Comparison of ENCODE assay signal across 8 mouse cellular contexts in the genomic region with DNA sequence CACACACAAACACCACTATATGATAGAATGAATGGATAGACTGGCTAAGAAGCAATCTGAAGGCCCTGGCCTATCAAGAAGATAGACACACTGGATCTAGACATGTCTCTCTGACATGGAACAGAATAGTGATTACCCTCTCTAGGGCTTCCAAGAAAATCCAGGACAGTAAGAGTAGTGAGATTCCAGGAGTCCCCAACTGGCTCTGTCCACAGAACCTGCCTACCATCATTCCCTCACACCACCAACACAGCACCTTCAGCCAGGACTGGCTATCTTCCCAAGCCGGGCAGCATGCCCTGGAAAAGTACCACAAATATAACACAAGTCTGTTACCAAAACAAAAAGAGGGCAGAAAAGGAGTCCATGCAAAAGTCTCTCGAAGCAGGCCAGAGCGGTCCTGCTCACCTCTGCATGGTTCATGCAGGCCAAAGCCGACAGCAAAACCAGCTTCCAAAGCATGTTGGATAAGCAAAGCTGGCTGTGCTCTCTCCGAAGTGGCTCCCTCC. TPM values are rescaled to one million over a fixed set of nuclear protein-coding genes. Genes with fewer than 3 reads are reported as not detected.
DNase-seq lines count a peak whose midpoint lies in the region; ATAC-seq and TF ChIP-seq lines count a peak whose summit lies in the region.

No protein-coding gene starts in this region.

- H3K36me3 ChIP-seq in kidney, embryonic 15.5 days, result no peaks in the 10 kb centered on the region
- no peaks in the 10 kb centered on the region for H3K36me3 ChIP-seq in liver, postnatal 0 days (replicated peaks; ENCODE audit: insufficient read depth, low read length)

- peaks cover 33% of the 10 kb centered on the region for H3K27me3 ChIP-seq in kidney, embryonic 15.5 days
- H3K27me3 ChIP-seq in liver, postnatal 0 days (ENCODE audit: insufficient read depth, low read length), result peaks cover 7% of the 10 kb centered on the region

- no peak for ATAC-seq in kidney, embryonic 15.5 days (replicated peaks; ENCODE audit: low FRiP score)
- no peak for ATAC-seq in liver, postnatal 0 days

- no peak for TF ChIP-seq CTCF in liver, postnatal 0 days (IDR thresholded peaks at IDR 0.05; ENCODE audit: low read depth)

- no peak overlapping the region for H3K4me3 ChIP-seq in kidney, embryonic 15.5 days (replicated peaks)
- H3K4me3 ChIP-seq in liver, postnatal 0 days (ENCODE audit: low read depth, low read length), result no peak overlapping the region

- no peak overlapping the region for H3K9ac ChIP-seq in kidney, embryonic 15.5 days
- no peak overlapping the region for H3K9ac ChIP-seq in liver, postnatal 0 days (replicated peaks)

- 86% methylated on average over 5 of the region's 5 CpGs for WGBS in kidney, embryonic 15.5 days
- WGBS in liver, postnatal 0 days (ENCODE audit: insufficient replicate concordance), result 74% methylated on average over 5 of the region's 5 CpGs

- intact Hi-C loops in heart, postnatal 14 days (cut with DNase I), result no loop called here

- no peak overlapping the region for H3K4me2 ChIP-seq in kidney, embryonic 15.5 days
- H3K4me2 ChIP-seq in liver, postnatal 0 days (ENCODE audit: low read depth, low read length), result no peak overlapping the region

- peak; percentile 30 to 37 for DNase-seq in kidney, adult 8-10 months
- DNase-seq in cerebellum, adult 11 months, result peak; percentile 85
- peak; percentile 65 to 75 for DNase-seq in heart, postnatal 14 days
- DNase-seq in left cerebral cortex, adult 9 months (ENCODE audit: low spot score in 2 of 2), result peak; percentile 23 to 83
- no peak for DNase-seq in yolk sac, embryonic 10.5 days (ENCODE audit: low spot score)
- no peak for DNase-seq in spleen, postnatal 4 days (ENCODE audit: low spot score in 2 of 2)
- DNase-seq in liver, postnatal 0 days, result no peak

- no peaks in the 10 kb centered on the region for H3K9me3 ChIP-seq in kidney, embryonic 15.5 days (replicated peaks)
- no peaks in the 10 kb centered on the region for H3K9me3 ChIP-seq in liver, postnatal 0 days (ENCODE audit: low read length)

- no peak overlapping the region for H3K27ac ChIP-seq in kidney, embryonic 15.5 days
- no peak overlapping the region for H3K27ac ChIP-seq in liver, postnatal 0 days (ENCODE audit: low read depth)

- no peak for TF ChIP-seq EP300 in liver, postnatal 0 days (IDR thresholded peaks at IDR 0.05; ENCODE audit: low read depth)

- peaks cover 16% of the 10 kb centered on the region for H3K4me1 ChIP-seq in kidney, embryonic 15.5 days
- H3K4me1 ChIP-seq in liver, postnatal 0 days (ENCODE audit: insufficient read depth), result no peaks in the 10 kb centered on the region

RNA-seq across cellular contexts. Expression of a gene that starts 59.8 kb away (rescaled TPM):
- 10.0 and 13.7 TPM in 2 replicates for polyA plus RNA-seq in kidney, embryonic 15.5 days (2015; fragmentation: Nextera tagmentation; extraction: Ambion mirVana)
- total RNA-seq in heart, postnatal 14 days (2021), result 10 to 100 TPM; 16.6 to 22.8 TPM
- polyA plus RNA-seq in liver, postnatal 0 days (2015; fragmentation: Nextera tagmentation; extraction: Ambion mirVana), result 7.4 and 8.4 TPM in 2 replicates

Comparison
In these comparisons a context has a peak if more than half of its experiments do, and no peak if none do; other contexts are left out.
1. DNase-seq: peak in kidney, adult 8-10 months (2 of 2), cerebellum, adult 11 months (single experiment), heart, postnatal 14 days (2 of 2) and left cerebral cortex, adult 9 months (2 of 2); none in yolk sac, embryonic 10.5 days (single experiment), spleen, postnatal 4 days (0 of 2) and liver, postnatal 0 days (single experiment).